Mouse (Mus musculus) c-Kit-positive CD71-positive TER-119-negative erythroid progenitor cells, embryonic 14.5 days (primary cell): ENCODE results near the gene Sytl2.

Experiments
- DNase-seq: peaks from one replicate; pipeline ENCODE4 v3.0.0-alpha.2; 2013; ENCODE audit warnings: low read depth

Gene Sytl2

GRCm38 (mm10) chr7:90301942-90302646 lies at the start of gene Sytl2:
TSS of gene Sytl2 (plus strand) at chr7:90302252.
- DNase-seq, result peak; percentile 10

GRCm38 (mm10) chr7:90252946-90253345 lies 49.1 kb upstream of the Sytl2 start:
- no peak for DNase-seq

GRCm38 (mm10) chr7:90258701-90259100 lies 43.4 kb upstream of the Sytl2 start:
- no peak for DNase-seq

- no peak for DNase-seq
Observed at GRCm38 (mm10) chr7:90259899-90260298, 42.2 kb upstream of the Sytl2 start.

- DNase-seq, result no peak
Observed at GRCm38 (mm10) chr7:90261902-90262599, 40.0 kb upstream of the Sytl2 start.

GRCm38 (mm10) chr7:90265289-90265970 lies 36.6 kb upstream of the Sytl2 start, which contains the start of gene Ccdc83:
TSS of gene Ccdc83 (minus strand) at chr7:90265777.
- DNase-seq, result peak; percentile 54

- no peak for DNase-seq
Observed at GRCm38 (mm10) chr7:90270141-90270540, 31.9 kb upstream of the Sytl2 start.

GRCm38 (mm10) chr7:90274561-90275100 lies 27.4 kb upstream of the Sytl2 start:
- no peak for DNase-seq

- DNase-seq, result no peak
Observed at GRCm38 (mm10) chr7:90277246-90277645, 24.8 kb upstream of the Sytl2 start.

GRCm38 (mm10) chr7:90277769-90278168 lies 24.3 kb upstream of the Sytl2 start:
- DNase-seq, result no peak

GRCm38 (mm10) chr7:90279136-90279535 lies 22.9 kb upstream of the Sytl2 start:
- no peak for DNase-seq

- peak; percentile 11 for DNase-seq
Observed at GRCm38 (mm10) chr7:90280274-90280875, 21.7 kb upstream of the Sytl2 start.

GRCm38 (mm10) chr7:90280878-90281277 lies 21.2 kb upstream of the Sytl2 start:
- DNase-seq, result no peak

- no peak for DNase-seq
Observed at GRCm38 (mm10) chr7:90281759-90282546, 20.1 kb upstream of the Sytl2 start.

- DNase-seq, result no peak
Observed at GRCm38 (mm10) chr7:90282786-90283185, 19.3 kb upstream of the Sytl2 start.

GRCm38 (mm10) chr7:90284793-90285192 lies 17.3 kb upstream of the Sytl2 start:
- no peak for DNase-seq

- DNase-seq, result no peak
Observed at GRCm38 (mm10) chr7:90291885-90292284, 10.2 kb upstream of the Sytl2 start.

GRCm38 (mm10) chr7:90302647-90303552 lies 848 bp downstream of the Sytl2 start:
- DNase-seq, result no peak

GRCm38 (mm10) chr7:90306079-90306478 lies 4.0 kb downstream of the Sytl2 start:
- DNase-seq, result no peak

GRCm38 (mm10) chr7:90306968-90307367 lies 4.9 kb downstream of the Sytl2 start:
- DNase-seq, result no peak
